Mouse (Mus musculus): ENCODE data around the gene Cldnd2.
"Not testable (repeated sequence)": the region's sequence is repeated elsewhere in the genome, so short reads cannot be mapped to it uniquely, and the experiment has no call there.

The Cldnd2 gene

GRCm38 (mm10) chr7:43440482-43440881, at the start of gene Cldnd2:
TSS of gene Cldnd2 (plus strand) at chr7:43440782.
- no peak for DNase-seq (ENCODE audit: low read depth)

GRCm38 (mm10) chr7:43392349-43393121, 48.0 kb upstream of the Cldnd2 start:
- DNase-seq (ENCODE audit: low read depth): peak; percentile 21

DNA sequence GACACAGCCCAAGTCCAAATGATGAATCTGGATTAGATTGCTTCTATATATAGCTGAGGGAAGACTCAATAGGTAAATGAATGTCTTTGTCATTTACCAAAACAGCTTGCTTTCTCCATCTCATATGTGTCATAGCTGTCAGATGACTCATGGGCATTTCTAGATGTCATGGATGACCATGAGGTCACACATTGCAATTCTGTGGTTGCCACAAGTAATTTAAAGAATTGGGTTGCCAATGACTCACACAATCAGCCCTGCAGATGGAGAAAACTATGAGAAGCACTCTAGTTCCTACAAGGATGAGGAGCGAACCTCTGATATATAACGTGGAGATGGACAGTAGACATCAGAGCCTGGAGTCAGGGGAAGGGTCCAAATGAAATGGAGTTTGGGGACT, 41.1 kb upstream of the Cldnd2 start:
- no peak for DNase-seq (ENCODE audit: low read depth)

GRCm38 (mm10) chr7:43402718-43403117, 37.9 kb upstream of the Cldnd2 start:
- DNase-seq (ENCODE audit: low read depth): no peak

DNA sequence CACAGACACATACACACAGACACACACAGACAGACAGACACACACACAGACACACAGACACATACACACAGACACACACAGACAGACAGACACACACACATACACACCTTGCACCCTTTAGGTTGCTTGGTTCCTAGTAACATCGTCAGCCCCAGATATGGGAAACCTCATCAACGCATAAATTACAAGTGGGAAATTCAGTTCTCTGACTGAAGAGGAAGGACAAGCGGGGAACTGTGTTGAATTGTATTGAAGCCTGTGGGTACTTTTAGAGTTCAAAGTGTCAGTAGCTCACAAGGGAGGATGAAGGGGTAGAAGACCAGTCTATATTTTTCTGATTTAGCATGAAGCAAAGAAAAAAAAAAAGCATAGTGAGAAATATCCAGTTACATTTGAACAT, 33.0 kb upstream of the Cldnd2 start:
- DNase-seq (ENCODE audit: low read depth): no peak

GRCm38 (mm10) chr7:43408131-43408553, 32.4 kb upstream of the Cldnd2 start, which contains the start of gene Siglecg:
TSS of gene Siglecg (plus strand) at chr7:43408204.
- DNase-seq (ENCODE audit: low read depth): no peak

- DNase-seq (ENCODE audit: low read depth): no peak
Observed at GRCm38 (mm10) chr7:43409084-43409483, 31.5 kb upstream of the Cldnd2 start.

GRCm38 (mm10) chr7:43411724-43412123, 28.9 kb upstream of the Cldnd2 start:
- DNase-seq (ENCODE audit: low read depth): not testable (repeated sequence)

DNA sequence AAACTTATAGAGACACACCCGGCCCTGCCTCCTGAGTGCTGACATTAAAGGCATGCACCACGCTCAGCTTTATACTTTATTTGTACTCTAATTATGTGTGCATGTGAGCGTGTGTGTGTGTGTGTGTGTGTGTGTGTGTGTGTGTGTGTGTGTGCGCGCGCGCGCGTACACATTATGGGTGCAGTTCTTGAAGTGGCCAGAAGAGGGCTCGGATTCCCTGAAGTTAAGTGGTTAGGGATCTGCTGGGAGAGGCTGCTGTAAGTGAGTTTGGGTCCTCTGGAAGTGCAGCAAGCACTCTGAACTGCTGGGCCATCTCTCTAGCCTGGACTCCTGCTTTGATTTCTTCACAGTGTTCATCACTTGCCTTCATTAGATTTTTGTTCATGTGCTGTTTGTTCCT, 23.3 kb upstream of the Cldnd2 start:
- DNase-seq (ENCODE audit: low read depth): no peak

DNA sequence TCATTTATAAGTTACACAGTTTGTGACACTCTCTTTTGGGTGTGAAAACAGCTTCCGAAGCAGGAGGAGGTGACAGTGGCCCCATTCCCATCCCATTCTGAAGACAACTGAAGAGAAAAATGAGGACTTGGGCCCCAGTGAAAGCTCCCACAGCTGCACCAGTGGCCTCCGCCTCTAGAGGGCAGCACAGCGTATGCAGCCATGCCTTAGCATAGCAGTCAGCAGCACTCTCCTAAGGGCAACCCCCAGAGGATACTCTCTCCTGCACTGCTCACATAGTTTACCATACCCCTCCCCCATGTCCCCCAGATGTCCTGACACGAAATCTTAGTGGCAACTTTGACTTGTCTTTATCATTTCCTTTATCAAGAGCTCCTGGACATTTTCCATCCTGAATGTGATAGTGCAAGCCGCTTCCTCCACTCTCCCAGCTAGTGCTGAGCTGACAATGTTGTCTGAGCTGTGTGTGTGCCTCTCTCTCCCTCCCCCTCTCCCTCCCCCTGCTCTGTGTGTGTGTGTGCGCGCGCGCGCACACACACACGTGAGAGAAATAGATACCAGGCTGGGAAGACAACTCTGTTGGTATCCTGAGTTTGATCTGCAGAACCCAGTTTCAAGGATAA, 17.5 kb upstream of the Cldnd2 start:
- DNase-seq (ENCODE audit: low read depth): peak; percentile 90

DNA sequence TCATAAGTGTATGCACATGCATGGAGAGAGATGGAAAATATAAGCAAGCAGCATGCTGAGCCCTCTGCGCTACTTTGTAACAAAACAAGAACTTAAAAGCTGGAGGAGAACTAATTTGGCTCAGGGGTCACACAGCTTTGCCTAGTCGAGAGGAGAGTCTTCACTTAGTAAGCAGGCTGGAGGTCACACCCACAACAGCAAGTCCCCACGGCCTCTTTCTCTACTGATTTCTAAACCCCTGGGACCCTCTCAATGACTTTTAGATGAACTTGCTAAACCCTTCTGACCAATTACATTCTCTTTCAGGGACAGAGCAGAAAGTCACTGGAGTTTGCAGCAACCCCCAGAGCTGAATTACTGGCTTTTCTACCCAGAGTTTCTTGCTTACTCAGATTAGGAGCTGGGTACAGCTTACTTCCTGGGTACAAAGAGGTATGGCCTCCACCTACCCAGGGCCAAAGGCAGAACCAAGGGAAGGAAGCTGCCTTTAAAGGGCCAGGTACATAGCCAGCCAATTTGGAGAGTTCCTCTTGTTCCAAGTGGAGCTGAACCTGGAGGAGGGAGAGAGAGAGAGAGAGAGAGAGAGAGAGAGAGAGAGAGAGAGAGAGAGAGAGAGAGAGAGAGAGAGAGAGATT, 16.5 kb upstream of the Cldnd2 start:
- peak; percentile 57 for DNase-seq (ENCODE audit: low read depth)

GRCm38 (mm10) chr7:43427406-43427805, 13.2 kb upstream of the Cldnd2 start, which contains the start of gene Lim2:
TSS of gene Lim2 (plus strand) at chr7:43427670.
- no peak for DNase-seq (ENCODE audit: low read depth)

DNA sequence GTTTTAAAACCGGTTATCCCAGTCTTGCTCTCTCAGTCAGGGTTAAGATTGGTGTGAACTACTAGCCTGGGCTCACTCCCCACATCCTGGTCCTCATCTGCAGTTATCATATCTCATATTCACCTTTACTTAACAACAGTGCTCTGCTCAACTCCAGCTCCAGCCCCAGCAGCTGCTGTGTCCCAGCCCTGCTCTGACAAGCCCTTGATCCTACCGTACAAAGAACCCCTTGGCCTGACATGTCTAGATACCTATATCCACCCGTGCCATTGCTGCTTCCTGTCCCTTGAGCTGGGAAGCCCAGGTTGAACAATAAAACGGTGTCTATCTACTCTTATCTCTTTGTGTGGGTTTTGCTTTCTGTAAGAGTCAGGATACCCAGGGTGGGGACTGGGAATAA, 11.1 kb upstream of the Cldnd2 start:
- DNase-seq (ENCODE audit: low read depth): no peak

DNA sequence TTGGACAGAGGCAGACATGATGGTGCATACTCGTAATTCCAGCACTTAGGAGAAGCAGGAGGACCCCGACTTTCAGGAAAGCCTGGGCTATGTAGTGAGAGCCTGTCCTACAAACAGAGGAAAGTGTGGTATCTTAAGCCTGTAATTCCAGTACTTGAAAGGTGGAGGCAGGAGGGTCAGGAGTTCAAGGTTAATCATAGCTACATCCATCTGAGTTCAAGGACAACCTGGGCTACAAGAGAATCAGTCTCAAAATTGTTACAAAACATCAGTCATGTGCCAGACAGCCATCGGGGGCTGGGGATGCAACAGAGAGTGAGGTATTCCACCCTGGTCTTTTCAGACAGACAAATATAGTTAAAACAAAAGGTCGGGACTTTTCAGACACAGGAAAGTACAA, 7.7 kb upstream of the Cldnd2 start:
- DNase-seq (ENCODE audit: low read depth): no peak

- DNase-seq (ENCODE audit: low read depth): no peak
Observed at GRCm38 (mm10) chr7:43434676-43435075, 5.9 kb upstream of the Cldnd2 start.

- DNase-seq (ENCODE audit: low read depth): peak; percentile 62
Observed at GRCm38 (mm10) chr7:43436341-43437255, 4.0 kb upstream of the Cldnd2 start, which contains the start of gene Nkg7. TSS of gene Nkg7 (plus strand) at chr7:43437073.

DNA sequence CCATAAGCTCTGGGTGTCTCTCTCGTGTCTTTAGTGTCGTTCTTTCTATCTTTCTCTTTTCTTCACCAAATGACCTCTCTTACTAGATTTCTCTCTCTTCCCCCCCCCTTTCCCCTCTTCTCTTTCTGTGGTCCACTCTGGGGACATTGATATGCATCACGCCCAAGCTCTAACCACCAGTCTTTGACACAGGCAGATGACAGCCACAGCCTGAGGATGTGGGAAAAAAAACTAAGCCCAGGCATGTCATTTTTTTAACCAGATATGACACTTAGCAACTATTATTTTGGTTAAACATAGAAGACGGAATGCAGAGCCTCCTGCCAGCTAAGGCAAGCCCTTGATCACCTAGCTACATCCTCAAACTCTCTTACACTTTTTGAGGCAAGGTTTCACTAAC, 2.0 kb upstream of the Cldnd2 start:
- peak; percentile 75 for DNase-seq (ENCODE audit: low read depth)

DNA sequence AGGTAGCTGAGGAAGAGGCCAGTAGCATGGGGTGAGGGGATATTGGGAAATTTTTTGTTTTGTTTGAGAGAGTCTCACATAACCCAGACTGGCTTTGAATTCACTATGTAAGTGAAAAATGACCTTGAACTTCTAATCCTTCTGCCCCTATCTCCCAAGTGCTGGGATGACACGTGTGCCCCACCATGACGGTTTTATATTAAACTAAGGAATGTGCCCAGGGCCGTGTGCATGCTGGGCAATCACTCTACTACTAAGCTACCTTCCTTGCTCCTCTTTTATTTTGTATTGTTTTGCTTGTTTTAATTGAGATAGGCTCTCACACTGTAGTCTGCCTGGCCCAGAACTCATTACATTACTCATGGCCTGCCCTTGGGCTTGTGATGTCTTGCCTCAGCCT, 489 bp downstream of the Cldnd2 start:
- DNase-seq (ENCODE audit: low read depth): no peak

DNA sequence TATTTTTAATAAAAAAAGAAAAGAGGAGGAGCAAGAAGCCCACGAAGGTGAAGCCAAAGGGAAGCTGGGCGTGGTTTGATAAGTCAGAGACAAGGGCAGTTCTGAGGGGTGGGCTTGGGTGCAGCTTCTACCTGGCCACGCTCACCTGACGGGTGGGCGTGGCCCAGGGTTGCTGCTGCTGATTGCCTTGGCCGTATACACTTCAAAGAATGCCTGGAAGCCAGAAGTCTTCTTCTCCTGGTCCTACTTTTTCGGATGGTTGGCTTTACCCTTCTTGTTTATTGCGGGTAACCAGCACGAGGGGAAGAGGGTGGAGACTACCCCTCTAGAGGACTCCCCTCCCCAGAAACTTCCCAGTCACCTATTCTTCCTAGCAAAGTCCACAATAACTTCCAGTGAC, 2.1 kb downstream of the Cldnd2 start:
- DNase-seq (ENCODE audit: low read depth): no peak

DNA sequence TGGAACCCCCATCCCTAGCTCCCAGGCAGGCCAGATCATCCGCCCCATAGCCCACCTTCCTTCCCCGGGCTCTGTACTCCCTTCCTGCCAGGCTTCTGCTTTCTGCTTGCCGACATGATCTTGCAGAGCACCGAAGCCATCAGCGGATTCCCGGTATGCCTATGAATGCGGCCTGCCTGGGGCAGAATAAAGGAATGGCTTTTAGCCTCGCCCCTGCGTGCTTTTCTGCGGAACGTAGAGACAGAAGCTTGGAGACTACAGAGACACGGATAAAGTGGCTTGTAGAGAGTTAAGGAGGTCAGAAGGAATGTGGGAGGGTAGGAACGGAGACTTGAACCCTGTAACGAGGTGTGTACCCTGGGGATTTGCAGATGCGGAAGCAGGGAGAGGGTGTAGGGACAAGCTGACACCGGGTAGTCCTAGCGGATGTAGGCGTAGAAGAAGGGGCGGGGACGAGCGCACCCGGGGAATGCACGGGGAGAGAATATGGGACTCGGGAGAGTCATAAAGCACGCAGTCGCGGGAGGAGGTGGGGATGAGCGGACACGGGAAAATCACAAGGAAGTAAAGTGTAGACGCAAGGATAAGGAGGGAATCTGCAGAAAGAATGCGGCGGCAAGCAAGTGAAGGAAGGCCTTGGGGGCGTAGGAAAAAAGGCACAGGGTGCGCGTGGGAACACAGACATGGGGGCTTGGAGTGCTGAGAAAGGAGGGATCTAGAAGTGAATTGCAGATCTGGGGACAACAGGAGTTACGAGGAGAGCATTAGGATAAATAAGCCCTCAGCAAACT, 2.7 kb downstream of the Cldnd2 start:
- DNase-seq (ENCODE audit: low read depth): peak; percentile 89

DNA sequence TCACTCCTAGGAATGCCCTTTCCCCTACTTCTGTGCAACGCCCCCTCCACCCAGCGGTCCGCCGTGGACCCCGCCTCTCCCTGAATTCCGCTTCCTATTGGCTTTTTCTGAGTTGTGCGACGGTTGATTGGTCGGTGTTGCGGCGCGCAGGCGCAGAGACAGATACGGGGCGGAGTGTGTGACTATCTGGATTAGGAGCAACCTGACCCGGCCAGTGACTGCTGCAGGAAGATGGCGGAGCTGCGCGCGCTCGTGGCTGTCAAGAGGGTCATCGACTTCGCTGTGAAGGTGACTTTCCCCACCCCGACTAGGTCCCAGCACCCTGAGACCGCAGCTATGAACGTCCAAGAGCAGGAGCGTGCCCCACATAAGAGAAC, 3.3 kb downstream of the Cldnd2 start, which contains the start of the genes Etfb and Gm45233:
TSS of gene Etfb (plus strand) at position 167 of the 377 bp plus-strand sequence.
TSS of gene Gm45233 (plus strand) at position 212 of the 377 bp plus-strand sequence.
- DNase-seq (ENCODE audit: low read depth): peak; percentile 96
